Mouse (Mus musculus): ENCODE results near the gene Snx32. TPM values are rescaled to one million over a fixed set of nuclear protein-coding genes. Genes with fewer than 3 reads are reported as not detected.

Gene Snx32
- polyA plus RNA-seq, 1 experiment = 7.8 TPM

DNA sequence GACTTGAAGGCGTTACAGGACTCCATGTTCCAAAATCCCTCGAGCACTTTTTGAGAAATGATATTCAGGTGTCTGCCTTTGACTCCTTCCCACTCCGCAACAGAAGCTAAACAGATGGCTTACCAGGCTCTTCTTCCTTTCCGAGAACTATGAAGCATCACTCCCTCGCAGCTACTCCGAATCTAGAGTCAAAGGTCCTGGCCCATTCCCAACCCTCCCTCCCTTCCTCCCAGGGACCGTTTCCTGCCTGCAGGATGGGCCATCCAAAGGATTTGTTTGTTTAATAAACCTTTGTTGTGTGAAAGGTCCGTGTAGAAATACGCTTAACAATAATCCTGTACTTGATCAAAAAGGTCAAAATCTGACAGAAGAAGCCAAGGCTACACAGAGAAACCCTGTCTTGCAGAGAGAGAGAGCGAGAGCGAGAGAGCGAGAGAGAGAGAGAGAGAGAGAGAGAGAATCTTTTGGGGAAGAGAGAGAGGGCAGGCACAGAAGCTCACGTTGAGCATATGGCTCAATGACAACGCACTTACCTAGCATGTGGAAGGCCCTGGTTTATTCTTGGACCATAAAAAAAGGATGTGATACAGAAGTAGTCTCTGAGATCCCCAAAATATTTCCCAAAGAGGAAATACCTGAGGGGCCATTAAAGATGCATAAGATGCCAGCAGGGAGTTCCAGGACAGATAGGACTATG, 52.4 kb downstream of the Snx32 start, which contains the start of gene Ccdc85b:
Gene Ccdc85b, minus strand, starts transcription at position 149 of the 697 bp plus-strand sequence.
- Histone ChIP-seq H3K27me3 (ENCODE audit: control insufficient read depth, insufficient read depth, insufficient read length) (no peaks in the 10 kb centered on the region), H3K36me3 (ENCODE audit: control insufficient read depth, insufficient read depth) (peaks cover 7% of the 10 kb centered on the region), H3ac (ENCODE audit: control insufficient read depth, insufficient read length) (peak within 1 kb of the TSS; percentile 63), H3K4me3 (peak within 1 kb of the TSS; percentile 48), H3K4me2 (ENCODE audit: low read depth) (peak within 1 kb of the TSS; percentile 93), H3K79me2 (ENCODE audit: control insufficient read depth, insufficient read depth) (peaks cover 51% of the 10 kb centered on the region)
- no peak for TF ChIP-seq MYOG (IDR thresholded peaks at IDR 0.05; ENCODE audit: control insufficient read depth in 1 of 3, insufficient read depth in 1 of 3, insufficient read length in 2 of 3, low read depth in 2 of 3)
- TF ChIP-seq TCF12 (IDR thresholded peaks at IDR 0.05; ENCODE audit: insufficient read depth, poor library complexity, severe bottlenecking) = no peak
- no peak for TF ChIP-seq SRF (IDR thresholded peaks at IDR 0.05; ENCODE audit: control insufficient read depth, insufficient read length, low read depth)
- no peak for TF ChIP-seq MAX (IDR thresholded peaks at IDR 0.05; ENCODE audit: low read depth)
- TF ChIP-seq REST (IDR thresholded peaks at IDR 0.05; ENCODE audit: insufficient read depth, insufficient read length) = no peak
- TF ChIP-seq CEBPB (IDR thresholded peaks at IDR 0.05; ENCODE audit: insufficient read depth, poor library complexity, severe bottlenecking) = no peak
- TF ChIP-seq TCF3 (IDR thresholded peaks at IDR 0.05; ENCODE audit: insufficient read length, low read depth) = no peak

DNA sequence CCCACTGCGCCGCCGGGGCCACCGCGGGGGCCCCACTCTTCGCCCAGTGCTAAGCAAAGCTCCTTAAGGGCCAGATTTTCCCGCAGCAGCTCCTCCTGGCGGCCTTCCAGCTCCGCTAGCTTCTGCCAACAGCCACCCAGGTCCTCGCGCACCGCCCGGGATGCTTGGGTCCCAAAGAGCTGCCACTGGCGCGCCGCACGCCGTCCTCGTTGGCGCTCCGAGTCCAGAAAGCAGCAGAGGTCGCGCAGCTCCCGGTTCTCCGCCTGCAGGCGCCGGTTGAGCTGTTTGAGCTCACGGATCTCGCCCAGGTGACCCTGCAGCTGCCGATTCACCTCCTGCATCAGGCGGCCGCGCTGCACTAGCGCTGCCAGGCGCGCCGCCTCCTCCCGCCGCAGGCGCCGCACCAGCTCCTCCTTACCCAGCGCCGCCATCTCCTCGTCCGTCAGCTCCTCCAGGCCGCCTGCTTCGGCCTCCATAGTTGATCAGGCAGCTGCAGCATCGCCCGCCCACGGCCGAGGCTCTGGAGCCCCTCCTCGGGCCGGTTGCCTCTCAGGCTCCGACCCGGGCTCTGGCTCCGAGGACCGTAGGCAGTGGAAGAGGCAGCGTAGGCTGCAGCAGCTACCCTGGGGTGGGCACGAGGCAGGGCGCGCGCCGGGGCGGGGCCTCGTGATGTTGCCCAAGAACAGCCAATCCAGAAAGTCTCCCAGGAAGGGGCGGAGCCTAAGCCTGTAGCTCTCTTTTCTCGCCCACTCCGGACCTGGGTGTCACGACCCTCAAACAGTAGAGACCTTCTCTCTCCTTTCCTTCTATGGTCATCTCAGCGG, 53.2 kb downstream of the Snx32 start:
- H3K27me3 ChIP-seq (ENCODE audit: control insufficient read depth, insufficient read depth, insufficient read length) = no peaks in the 10 kb centered on the region
- peaks cover 6% of the 10 kb centered on the region for H3K36me3 ChIP-seq (ENCODE audit: control insufficient read depth, insufficient read depth)

DNA sequence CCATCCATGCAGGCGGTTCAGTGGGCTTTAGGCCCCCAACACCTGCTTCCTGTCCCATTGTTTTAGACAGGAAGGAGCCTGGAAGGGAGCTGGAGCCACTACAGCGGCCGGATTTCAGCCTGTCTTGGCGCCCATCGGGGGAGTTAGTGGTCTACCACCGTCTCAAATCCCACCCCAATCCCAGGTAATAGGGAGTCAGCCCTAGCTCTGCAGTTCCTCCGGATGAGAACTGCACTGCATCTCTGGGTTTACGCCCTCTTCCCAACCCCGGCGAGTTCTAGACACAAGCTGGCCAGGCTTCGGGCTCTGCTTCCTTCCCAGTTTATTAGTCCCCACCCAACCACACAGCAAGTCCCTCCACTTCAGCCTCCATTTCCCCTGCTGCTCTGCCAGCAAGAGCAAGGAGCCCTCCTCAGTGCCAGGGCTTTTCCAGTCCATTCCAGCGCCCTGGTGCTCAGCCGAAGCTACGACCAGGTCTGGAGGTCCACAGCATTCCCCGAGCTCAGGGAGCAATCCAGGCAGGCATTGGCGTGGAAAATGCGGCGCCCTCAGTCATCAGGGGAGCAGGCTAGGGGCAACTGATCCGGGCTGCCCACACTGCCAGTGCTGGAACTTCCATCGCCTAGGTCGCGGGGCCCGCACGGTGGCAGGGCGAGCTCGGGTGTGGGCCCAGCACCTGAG, 54.0 kb downstream of the Snx32 start:
- H3ac ChIP-seq (ENCODE audit: control insufficient read depth, insufficient read length) = peak overlapping the region; percentile 63
- peak overlapping the region; percentile 93 for H3K4me2 ChIP-seq (ENCODE audit: low read depth)
- H3K4me3 ChIP-seq = peak overlapping the region; percentile 48
- peaks cover 57% of the 10 kb centered on the region for H3K79me2 ChIP-seq (ENCODE audit: control insufficient read depth, insufficient read depth)
- H3K36me3 ChIP-seq (ENCODE audit: control insufficient read depth, insufficient read depth) = peaks cover 6% of the 10 kb centered on the region
- peak; percentile 10 for TF ChIP-seq POLR2AphosphoS2 (IDR thresholded peaks at IDR 0.05; ENCODE audit: insufficient read length, low read depth)
- no peak for TF ChIP-seq MYOD1 (IDR thresholded peaks at IDR 0.05; ENCODE audit: control insufficient read depth in 1 of 3, insufficient read length in 2 of 3, low read depth in 2 of 3)
- H3K27me3 ChIP-seq (ENCODE audit: control insufficient read depth, insufficient read depth, insufficient read length) = no peaks in the 10 kb centered on the region

More for the DNA sequence above, 53.2 kb downstream of the Snx32 start:
- peak overlapping the region; percentile 93 for H3K4me2 ChIP-seq (ENCODE audit: low read depth)
- H3K79me2 ChIP-seq (ENCODE audit: control insufficient read depth, insufficient read depth) = peaks cover 57% of the 10 kb centered on the region
- H3K4me3 ChIP-seq = peak overlapping the region; percentile 48
- TF ChIP-seq POLR2AphosphoS2 (IDR thresholded peaks at IDR 0.05; ENCODE audit: insufficient read length, low read depth) = peak; percentile 76
- no peak for TF ChIP-seq USF1 (IDR thresholded peaks at IDR 0.05; ENCODE audit: low read depth)
- peak; percentile 42 for TF ChIP-seq SRF (IDR thresholded peaks at IDR 0.05; ENCODE audit: control insufficient read depth, insufficient read length, low read depth)
- no peak for TF ChIP-seq E2F4 (IDR thresholded peaks at IDR 0.05; ENCODE audit: insufficient read depth)
- TF ChIP-seq CEBPB (IDR thresholded peaks at IDR 0.05; ENCODE audit: insufficient read depth, poor library complexity, severe bottlenecking) = no peak
- peak in 1 of 3 experiments; percentile 35 for TF ChIP-seq MYOG (IDR thresholded peaks at IDR 0.05; ENCODE audit: control insufficient read depth in 1 of 3, insufficient read depth in 1 of 3, insufficient read length in 2 of 3, low read depth in 2 of 3)
- no peak for TF ChIP-seq TCF12 (IDR thresholded peaks at IDR 0.05; ENCODE audit: insufficient read depth, poor library complexity, severe bottlenecking)
- TF ChIP-seq TCF3 (IDR thresholded peaks at IDR 0.05; ENCODE audit: insufficient read length, low read depth) = no peak
- TF ChIP-seq POLR2A (IDR thresholded peaks at IDR 0.05; ENCODE audit: insufficient read length, low read depth) = peak; percentile 92
- TF ChIP-seq MYOD1 (IDR thresholded peaks at IDR 0.05; ENCODE audit: control insufficient read depth in 1 of 3, insufficient read length in 2 of 3, low read depth in 2 of 3) = peak in 1 of 3 experiments; percentile 31
- peak overlapping the region; percentile 63 for H3ac ChIP-seq (ENCODE audit: control insufficient read depth, insufficient read length)

DNA sequence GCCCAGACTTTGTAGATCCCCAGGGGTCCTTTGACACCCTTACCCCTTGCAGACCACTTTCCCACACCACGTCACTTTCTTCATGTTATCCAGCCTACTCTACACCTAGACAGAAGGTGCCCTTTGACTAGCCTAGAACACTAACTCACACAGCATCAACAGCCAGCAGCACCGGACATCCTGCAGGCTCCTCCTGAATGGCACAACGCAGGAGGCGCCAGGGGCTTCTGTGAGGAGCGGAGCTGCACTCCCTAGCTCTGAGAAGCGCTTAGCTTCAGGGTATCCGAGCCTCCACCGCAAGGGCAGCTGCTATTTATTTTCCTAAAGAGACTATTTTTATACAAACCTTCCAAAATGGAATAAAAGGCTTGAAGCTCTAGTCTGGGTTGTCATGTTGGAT, 54.8 kb downstream of the Snx32 start:
- peak overlapping the region; percentile 48 for H3K4me3 ChIP-seq
- no peak overlapping the region for H3ac ChIP-seq (ENCODE audit: control insufficient read depth, insufficient read length)
- H3K36me3 ChIP-seq (ENCODE audit: control insufficient read depth, insufficient read depth) = peaks cover 6% of the 10 kb centered on the region
- H3K27me3 ChIP-seq (ENCODE audit: control insufficient read depth, insufficient read depth, insufficient read length) = no peaks in the 10 kb centered on the region
- peaks cover 57% of the 10 kb centered on the region for H3K79me2 ChIP-seq (ENCODE audit: control insufficient read depth, insufficient read depth)
- no peak for TF ChIP-seq POLR2AphosphoS2 (IDR thresholded peaks at IDR 0.05; ENCODE audit: insufficient read length, low read depth)
- no peak for TF ChIP-seq USF1 (IDR thresholded peaks at IDR 0.05; ENCODE audit: low read depth)
- TF ChIP-seq MYOD1 (IDR thresholded peaks at IDR 0.05; ENCODE audit: control insufficient read depth in 1 of 3, insufficient read length in 2 of 3, low read depth in 2 of 3) = no peak
- no peak for TF ChIP-seq SRF (IDR thresholded peaks at IDR 0.05; ENCODE audit: control insufficient read depth, insufficient read length, low read depth)
- TF ChIP-seq MYOG (IDR thresholded peaks at IDR 0.05; ENCODE audit: control insufficient read depth in 1 of 3, insufficient read depth in 1 of 3, insufficient read length in 2 of 3, low read depth in 2 of 3) = no peak
- TF ChIP-seq E2F4 (IDR thresholded peaks at IDR 0.05; ENCODE audit: insufficient read depth) = no peak
- TF ChIP-seq POLR2A (IDR thresholded peaks at IDR 0.05; ENCODE audit: insufficient read length, low read depth) = no peak
- TF ChIP-seq TCF12 (IDR thresholded peaks at IDR 0.05; ENCODE audit: insufficient read depth, poor library complexity, severe bottlenecking) = no peak
- no peak for TF ChIP-seq CEBPB (IDR thresholded peaks at IDR 0.05; ENCODE audit: insufficient read depth, poor library complexity, severe bottlenecking)
- no peak for TF ChIP-seq REST (IDR thresholded peaks at IDR 0.05; ENCODE audit: insufficient read depth, insufficient read length)
- TF ChIP-seq TCF3 (IDR thresholded peaks at IDR 0.05; ENCODE audit: insufficient read length, low read depth) = no peak
- TF ChIP-seq MAX (IDR thresholded peaks at IDR 0.05; ENCODE audit: low read depth) = no peak
- H3K4me2 ChIP-seq (ENCODE audit: low read depth) = peak overlapping the region; percentile 93
